Mouse (Mus musculus) cerebellum, adult 18-20 months (tissue): ENCODE results near the gene Ccdc92.

Source experiments
- DNase-seq, 2 experiments: peaks; one replicate each; pipeline ENCODE4 v3.0.0; 2021

Gene Ccdc92

GRCm38 (mm10) chr5:124862013-124862866 is at the start of gene Ccdc92, which contains the start of gene Zfp664:
Gene Ccdc92 (minus strand): TSS chr5:124862424.
Gene Zfp664 (plus strand): TSS chr5:124862691.
- DNase-seq, result peak; percentile 98

GRCm38 (mm10) chr5:124908860-124909259 is 46.6 kb upstream of the Ccdc92 start:
- DNase-seq, result peak; percentile 71 to 80

DNA sequence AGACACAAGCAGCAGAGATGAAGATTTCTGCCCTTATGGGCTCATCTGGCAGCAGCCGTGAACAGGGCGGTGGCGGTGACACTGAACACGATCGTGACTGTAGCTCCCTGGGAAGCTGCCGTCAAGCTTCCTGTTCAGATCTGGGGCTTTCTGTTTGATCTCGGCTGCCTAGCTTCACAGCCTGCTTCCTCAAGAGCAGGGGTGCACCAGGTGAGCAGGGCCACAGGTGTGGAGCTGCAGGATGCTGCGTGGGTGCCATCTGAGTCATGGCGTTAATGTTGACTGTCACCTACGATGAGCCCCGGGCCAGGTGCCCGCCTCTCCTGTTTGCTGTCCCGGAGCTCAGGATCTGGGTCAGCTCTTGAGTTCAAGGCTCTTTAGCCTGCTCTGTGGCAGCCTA is 44.7 kb upstream of the Ccdc92 start:
- no peak for DNase-seq

DNA sequence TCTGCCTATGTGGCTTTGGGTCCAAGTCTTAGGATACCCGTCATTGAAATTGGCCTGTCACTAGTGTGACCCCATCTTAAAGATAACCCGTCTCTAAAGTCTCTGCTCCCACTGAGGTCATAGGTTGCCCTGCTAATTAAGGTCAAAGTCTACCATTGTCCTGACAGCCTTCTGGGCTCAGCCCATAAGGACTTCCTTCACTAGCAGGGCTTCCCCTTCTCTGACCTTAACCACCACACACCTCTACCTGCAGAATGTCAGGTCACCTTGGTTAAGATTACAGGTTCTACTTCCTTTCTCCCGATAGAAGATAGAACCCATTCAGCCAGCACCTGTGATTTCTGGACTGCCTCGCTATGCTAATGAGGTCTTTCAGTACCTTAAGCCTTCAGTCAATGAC is 41.6 kb upstream of the Ccdc92 start:
- DNase-seq, result no peak

GRCm38 (mm10) chr5:124902195-124902594 is 40.0 kb upstream of the Ccdc92 start:
- DNase-seq, result peak; percentile 28 to 38

DNA sequence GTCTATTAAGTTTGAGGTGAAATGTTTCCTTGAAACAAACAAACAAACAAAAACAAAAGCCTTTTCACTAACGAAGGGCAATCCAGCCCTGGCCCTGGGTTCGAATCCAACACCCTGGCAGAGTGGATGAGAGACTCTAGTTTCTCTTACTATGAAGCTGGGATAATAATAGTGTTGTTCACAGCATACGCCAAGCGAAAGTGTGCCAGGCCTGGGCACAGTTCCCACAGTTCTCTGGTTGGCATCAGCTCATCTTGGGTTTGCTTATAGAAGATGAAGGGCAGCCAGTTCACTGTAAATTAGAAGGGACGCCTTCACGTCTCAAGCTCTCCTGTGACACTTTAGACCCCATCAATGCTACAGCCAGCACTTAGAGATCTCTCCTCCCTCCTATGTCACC is 39.5 kb upstream of the Ccdc92 start:
- peak; percentile 70 to 76 for DNase-seq

GRCm38 (mm10) chr5:124900738-124901490 is 38.7 kb upstream of the Ccdc92 start:
- no peak for DNase-seq

GRCm38 (mm10) chr5:124899945-124900631 is 37.9 kb upstream of the Ccdc92 start:
- peak; percentile 77 to 88 for DNase-seq

GRCm38 (mm10) chr5:124896135-124896534 is 33.9 kb upstream of the Ccdc92 start:
- DNase-seq, result no peak

- DNase-seq, result no peak
Measured at GRCm38 (mm10) chr5:124891921-124892370, 29.7 kb upstream of the Ccdc92 start.

DNA sequence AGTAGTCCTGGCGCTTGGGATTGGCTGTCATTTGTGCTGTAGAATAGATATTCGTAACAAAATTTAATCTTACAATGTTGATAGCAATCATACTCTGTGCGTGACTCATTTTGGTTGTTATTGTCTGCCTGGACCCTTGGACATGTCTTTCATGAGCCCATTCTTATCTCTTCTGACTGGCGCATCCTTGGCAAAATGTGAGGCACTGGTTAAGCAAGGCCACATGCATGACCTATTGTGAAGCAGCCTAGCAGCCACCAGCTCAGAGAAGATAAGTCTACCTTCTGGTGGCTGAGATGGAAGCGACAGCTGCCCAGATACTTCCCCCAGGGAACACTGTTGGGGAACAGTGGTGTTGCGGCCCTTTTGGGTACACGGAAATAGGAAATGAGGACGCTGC is 26.4 kb upstream of the Ccdc92 start:
- DNase-seq, result no peak

- peak; percentile 76 to 84 for DNase-seq
Measured at GRCm38 (mm10) chr5:124883877-124884276, 21.7 kb upstream of the Ccdc92 start.

GRCm38 (mm10) chr5:124879801-124880200 is 17.6 kb upstream of the Ccdc92 start:
- DNase-seq, result peak; percentile 39 to 55

GRCm38 (mm10) chr5:124879251-124879650 is 17.0 kb upstream of the Ccdc92 start:
- no peak for DNase-seq

- DNase-seq, result no peak
Measured at GRCm38 (mm10) chr5:124873890-124874601, 11.8 kb upstream of the Ccdc92 start.

GRCm38 (mm10) chr5:124873096-124873495 is 10.9 kb upstream of the Ccdc92 start:
- DNase-seq, result no peak

- peak in 1 of 2 experiments; percentile 37 for DNase-seq
Measured at GRCm38 (mm10) chr5:124872033-124872432, 9.8 kb upstream of the Ccdc92 start.

- peak; percentile 83 to 84 for DNase-seq
Measured at GRCm38 (mm10) chr5:124868981-124869380, 6.8 kb upstream of the Ccdc92 start.

- DNase-seq, result peak; percentile 61 to 67
Measured at GRCm38 (mm10) chr5:124862871-124863741, 882 bp upstream of the Ccdc92 start.

GRCm38 (mm10) chr5:124861463-124861862 is 761 bp downstream of the Ccdc92 start:
- peak; percentile 68 to 78 for DNase-seq

DNA sequence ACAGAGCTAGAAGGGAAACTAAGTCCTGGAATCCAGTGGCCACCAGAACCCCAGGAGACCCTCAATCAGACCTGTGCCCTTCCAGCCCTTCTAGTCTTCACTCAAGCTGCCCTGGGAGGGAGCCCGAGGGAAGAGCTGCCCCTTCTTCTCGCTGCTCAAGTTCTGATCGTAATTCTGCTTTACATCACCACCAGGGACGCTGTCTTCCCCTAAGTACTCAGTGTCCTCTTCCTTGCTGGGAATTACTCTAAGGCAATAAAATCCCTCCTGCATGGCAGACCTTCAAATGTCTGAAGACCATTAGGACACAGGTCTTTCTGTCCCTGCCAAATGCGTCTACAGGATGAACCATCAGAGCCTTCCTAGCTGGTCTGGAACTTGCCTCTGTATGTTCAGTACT is 2.2 kb downstream of the Ccdc92 start:
- DNase-seq, result peak; percentile 43 to 63
